Mouse (Mus musculus): ENCODE data around the gene Spsb4.

GRCm38 (mm10) chr9:96962714-96963113, 55.9 kb downstream of the Spsb4 start:
- no peak for TF ChIP-seq POLR2A (IDR thresholded peaks at IDR 0.05; ENCODE audit: low read depth, low read length)
- TF ChIP-seq CTCF (IDR thresholded peaks at IDR 0.05; ENCODE audit: extremely low read depth, insufficient read depth, insufficient read length, insufficient replicate concordance) = no peak

All from spleen, adult 2 months (tissue).